ENCODE assay signal across 34 mouse cellular contexts in genomic region chr12:83479140-83479539, GRCm38 (mm10). TPM values are rescaled to one million over a fixed set of nuclear protein-coding genes. Genes with fewer than 3 reads are reported as not detected.
DNase-seq lines count a peak whose midpoint lies in the region; ATAC-seq lines count a peak whose summit lies in the region.
"Had no signal": no experiment of that assay in that cellular context is flagged by ENCODE, and none has a peak within 500 bp of the region (broad histone marks: within the 10 kb centered on the region; RNA-seq: fewer than 3 reads in every experiment).

No protein-coding gene starts in this region.

- H3K9me3 ChIP-seq in heart, embryonic 14.5 days (ENCODE audit: control insufficient read depth, low read length) = peaks cover 3% of the 10 kb centered on the region; the same call in 1 of the 2 replicates
- H3K9me3 ChIP-seq in liver, embryonic 16.5 days (replicated peaks; ENCODE audit: control insufficient read depth, low read length) = no peaks in the 10 kb centered on the region
- H3K9me3 ChIP-seq in midbrain, embryonic 11.5 days (ENCODE audit: control insufficient read depth, low read length) = no peaks in the 10 kb centered on the region
- H3K9me3 ChIP-seq: embryonic facial prominence, embryonic 10.5 days; embryonic facial prominence, embryonic 15.5 days; forebrain, embryonic 10.5 days; forebrain, embryonic 15.5 days; kidney, embryonic 15.5 days; limb, embryonic 13.5 days; midbrain, embryonic 15.5 days; stomach, embryonic 15.5 days had no signal

- no peak for ATAC-seq in heart, embryonic 14.5 days (ENCODE audit: insufficient number of reproducible peaks, insufficient read depth, low FRiP score, low read depth)
- peak; percentile 83 for ATAC-seq in erythroid progenitor cell, adult 5-6 weeks (replicated peaks; ENCODE audit: low FRiP score, poor library complexity, severe bottlenecking)
- peak; percentile 74 for ATAC-seq in liver, embryonic 16.5 days (ENCODE audit: low read depth)
- ATAC-seq in midbrain, embryonic 11.5 days (ENCODE audit: low FRiP score) = no peak
- ATAC-seq: activated CD4-positive, CD25-positive, alpha-beta regulatory T cell, adult 4 months; forebrain, embryonic 15.5 days; inflammation-experienced regulatory T-cells, adult 6 months; midbrain, embryonic 15.5 days had no signal

- H3K27me3 ChIP-seq in heart, embryonic 14.5 days (ENCODE audit: control insufficient read depth, insufficient read depth, low read length) = no peaks in the 10 kb centered on the region
- peaks cover under 1% of the 10 kb centered on the region for H3K27me3 ChIP-seq in liver, embryonic 16.5 days (ENCODE audit: control insufficient read depth, insufficient read depth, low read depth, low read length)
- peaks cover under 1% of the 10 kb centered on the region for H3K27me3 ChIP-seq in midbrain, embryonic 11.5 days (ENCODE audit: control insufficient read depth, insufficient read depth, low read length)
- H3K27me3 ChIP-seq: forebrain, embryonic 15.5 days; midbrain, embryonic 15.5 days; stomach, embryonic 15.5 days had no signal

- peaks cover 8 to 33% of the 10 kb centered on the region in 2 experiments for H3K4me1 ChIP-seq in heart, embryonic 14.5 days (ENCODE audit: control insufficient read depth in 2 of 2, insufficient read depth in 2 of 2, low read length in 2 of 2)
- peaks cover 17% of the 10 kb centered on the region for H3K4me1 ChIP-seq in liver, embryonic 16.5 days (ENCODE audit: control insufficient read depth, low read depth, low read length)
- peaks cover 3% of the 10 kb centered on the region for H3K4me1 ChIP-seq in midbrain, embryonic 11.5 days (ENCODE audit: control insufficient read depth, insufficient read depth, low read length)
- H3K4me1 ChIP-seq: embryonic facial prominence, embryonic 15.5 days; stomach, embryonic 15.5 days had no signal

- no peaks in the 10 kb centered on the region for H3K36me3 ChIP-seq in heart, embryonic 14.5 days (ENCODE audit: control insufficient read depth, insufficient read depth, low read length)
- no peaks in the 10 kb centered on the region for H3K36me3 ChIP-seq in liver, embryonic 16.5 days (ENCODE audit: control insufficient read depth, insufficient read depth)
- H3K36me3 ChIP-seq in midbrain, embryonic 11.5 days (ENCODE audit: control insufficient read depth, insufficient read depth, low read length) = no peaks in the 10 kb centered on the region
- H3K36me3 ChIP-seq: embryonic facial prominence, embryonic 10.5 days; embryonic facial prominence, embryonic 15.5 days; forebrain, embryonic 10.5 days; forebrain, embryonic 15.5 days; kidney, embryonic 15.5 days; limb, embryonic 13.5 days; midbrain, embryonic 15.5 days; stomach, embryonic 15.5 days had no signal

- DNase-seq in heart, postnatal 14 days = no peak
- DNase-seq in c-Kit-positive CD71-positive TER-119-positive erythroid progenitor cells, embryonic 14.5 days (ENCODE audit: low spot score) = peak; percentile 56
- DNase-seq in midbrain, embryonic 11.5 days (ENCODE audit: low spot score, missing footprints) = no peak
- DNase-seq in testis, postnatal 10 days (ENCODE audit: low spot score) = no peak
- no peak for DNase-seq in right cerebral cortex, postnatal 10 days (ENCODE audit: low spot score in 2 of 2)
- DNase-seq: adrenal gland, adult 2 months; adrenal gland, postnatal 36 days; B cell, adult 2 months; cerebellum, adult 8-10 months; cerebellum, postnatal 25 days; gastrocnemius, adult 2 months; gastrocnemius, postnatal 36 days; heart, adult 18-20 months; kidney, adult 18-20 months; kidney, postnatal 36 days; lung, adult 2 months; lung, postnatal 10 days; thymus, postnatal 14 days had no signal

- H3K4me2 ChIP-seq in heart, embryonic 14.5 days (ENCODE audit: low read length) = no peak overlapping the region
- H3K4me2 ChIP-seq in liver, embryonic 16.5 days (ENCODE audit: low read depth, low read length) = 0 out of 2 replicates have a peak overlapping the region, but pooled peaks have one; percentile 10
- no peak overlapping the region for H3K4me2 ChIP-seq in midbrain, embryonic 11.5 days
- H3K4me2 ChIP-seq: embryonic facial prominence, embryonic 15.5 days; forebrain, embryonic 15.5 days; hindbrain, embryonic 14.5 days; kidney, embryonic 15.5 days; limb, embryonic 13.5 days; midbrain, embryonic 15.5 days; stomach, embryonic 15.5 days had no signal

- H3K9ac ChIP-seq in heart, embryonic 14.5 days (ENCODE audit: low read length) = no peak overlapping the region
- H3K9ac ChIP-seq in liver, embryonic 16.5 days (ENCODE audit: low read depth, low read length) = no peak overlapping the region
- H3K9ac ChIP-seq in midbrain, embryonic 11.5 days (ENCODE audit: low read length) = no peak overlapping the region
- H3K9ac ChIP-seq: embryonic facial prominence, embryonic 15.5 days; forebrain, embryonic 15.5 days; hindbrain, embryonic 14.5 days; kidney, embryonic 15.5 days; limb, embryonic 13.5 days; midbrain, embryonic 15.5 days; stomach, embryonic 15.5 days had no signal

- H3K4me3 ChIP-seq in heart, embryonic 14.5 days (ENCODE audit: control insufficient read depth in 1 of 2, insufficient read depth in 1 of 2, low read depth in 1 of 2, low read length in 2 of 2) = no peak overlapping the region
- no peak overlapping the region for H3K4me3 ChIP-seq in liver, embryonic 16.5 days (ENCODE audit: low read depth, low read length)
- no peak overlapping the region for H3K4me3 ChIP-seq in midbrain, embryonic 11.5 days (ENCODE audit: low read depth, low read length)
- H3K4me3 ChIP-seq: embryonic facial prominence, embryonic 10.5 days; embryonic facial prominence, embryonic 15.5 days; forebrain, embryonic 10.5 days; forebrain, embryonic 15.5 days; gastrocnemius, adult 2 months; kidney, embryonic 15.5 days; layer of hippocampus, adult 2 months; limb, embryonic 13.5 days; midbrain, embryonic 15.5 days; stomach, embryonic 15.5 days had no signal

- intact Hi-C loops in heart, postnatal 14 days (cut with DNase I) = no loop called here

- peak overlapping the region; percentile 1 to 64; a peak in 3 of 4 replicates for H3K27ac ChIP-seq in heart, embryonic 14.5 days (replicated peaks in 1 of 2; ENCODE audit: control insufficient read depth in 1 of 2, insufficient read depth in 1 of 2, low read depth in 2 of 2, low read length in 2 of 2)
- no peak overlapping the region for H3K27ac ChIP-seq in liver, embryonic 16.5 days (ENCODE audit: low read length)
- H3K27ac ChIP-seq in midbrain, embryonic 11.5 days (ENCODE audit: low read depth, low read length) = no peak overlapping the region
- H3K27ac ChIP-seq: embryonic facial prominence, embryonic 10.5 days; embryonic facial prominence, embryonic 15.5 days; forebrain, embryonic 10.5 days; forebrain, embryonic 15.5 days; gastrocnemius, adult 2 months; hindbrain, embryonic 14.5 days; kidney, embryonic 15.5 days; layer of hippocampus, adult 2 months; limb, embryonic 13.5 days; macrophage; midbrain, embryonic 15.5 days; stomach, embryonic 15.5 days had no signal

- WGBS in heart, embryonic 14.5 days = 30% methylated on average over 1 of the region's 1 CpGs
- 73% methylated on average over 1 of the region's 1 CpGs for WGBS in liver, embryonic 16.5 days (ENCODE audit: insufficient replicate concordance)
- WGBS in midbrain, embryonic 11.5 days = 71% methylated on average over 1 of the region's 1 CpGs

RNA-seq across cellular contexts. Expression of gene Dpf3, which starts 8.4 kb away (rescaled TPM):
- polyA plus RNA-seq in heart, embryonic 14.5 days (2014; fragmentation: Nextera tagmentation; extraction: Ambion mirVana) = 23.2 and 25.1 TPM in 2 replicates
- total RNA-seq in heart, postnatal 14 days (2021) = 10 to 100 TPM; 20.7 to 26.0 TPM
- 40.7 and 45.0 TPM in 2 replicates for total RNA-seq in erythroid progenitor cell, adult 5-6 weeks (2015; ENCODE audit: low replicate concordance)
- total RNA-seq in erythroid progenitor cell, adult 5-6 weeks (2017; ENCODE audit: low replicate concordance) = 152 and 194 TPM in 2 replicates
- 7.1 and 7.8 TPM in 2 replicates for polyA plus RNA-seq in liver, embryonic 16.5 days (2015; fragmentation: Nextera tagmentation; extraction: Ambion mirVana)
- polyA plus RNA-seq in midbrain, embryonic 11.5 days (2014; fragmentation: Nextera tagmentation; extraction: Ambion mirVana) = 11.3 and 13.7 TPM in 2 replicates
- polyA plus RNA-seq: macrophage had no signal

RNA-seq across cellular contexts. Expression of gene Dcaf4, which starts 41.1 kb away (rescaled TPM):
- polyA plus RNA-seq in heart, embryonic 14.5 days (2014; fragmentation: Nextera tagmentation; extraction: Ambion mirVana) = 24.2 and 27.5 TPM in 2 replicates
- 10 to 100 TPM; 15.7 to 18.3 TPM for total RNA-seq in heart, postnatal 14 days (2021)
- 1.8 and 3.8 TPM in 2 replicates for total RNA-seq in erythroid progenitor cell, adult 5-6 weeks (2015; ENCODE audit: low replicate concordance)
- 3.0 and 5.3 TPM in 2 replicates for total RNA-seq in erythroid progenitor cell, adult 5-6 weeks (2017; ENCODE audit: low replicate concordance)
- polyA plus RNA-seq in liver, embryonic 16.5 days (2015; fragmentation: Nextera tagmentation; extraction: Ambion mirVana) = 15.5 and 18.3 TPM in 2 replicates
- 21.3 and 23.8 TPM in 2 replicates for polyA plus RNA-seq in midbrain, embryonic 11.5 days (2014; fragmentation: Nextera tagmentation; extraction: Ambion mirVana)

Comparison
In these comparisons a context has a peak if more than half of its experiments do, and no peak if none do; other contexts are left out.
1. ATAC-seq: peak in erythroid progenitor cell, adult 5-6 weeks (single experiment) and liver, embryonic 16.5 days (single experiment); none in heart, embryonic 14.5 days (single experiment) and midbrain, embryonic 11.5 days (single experiment).
2. H3K27ac ChIP-seq: peak in heart, embryonic 14.5 days (2 of 2); none in liver, embryonic 16.5 days (single experiment) and midbrain, embryonic 11.5 days (single experiment).